Mouse (Mus musculus) liver, adult (tissue): Measurements from ENCODE around the gene Itga4.

Experiments used
- GATA4 ChIP-seq: IDR thresholded peaks from 2 replicates; pipeline ENCODE4 v1.6.1; 2014; ENCODE audit warnings: mild to moderate bottlenecking, low read length; ENCODE audit not compliant: insufficient replicate concordance

The Itga4 gene

GRCm38 (mm10) chr2:79307549-79307948 is 52.3 kb downstream of the Itga4 start:
- no peak for TF ChIP-seq GATA4

- no peak for TF ChIP-seq GATA4
These were observed 54.4 kb downstream of the Itga4 start for GRCm38 (mm10) chr2:79309454-79310118.

- TF ChIP-seq GATA4, result no peak
These were observed 57.3 kb downstream of the Itga4 start for GRCm38 (mm10) chr2:79312499-79312898.

- no peak for TF ChIP-seq GATA4
These were observed 59.9 kb downstream of the Itga4 start for GRCm38 (mm10) chr2:79315108-79315507.

GRCm38 (mm10) chr2:79316182-79316880 is 61.1 kb downstream of the Itga4 start:
- no peak for TF ChIP-seq GATA4

- TF ChIP-seq GATA4, result no peak
These were observed 72.9 kb downstream of the Itga4 start for GRCm38 (mm10) chr2:79328079-79328478.

- no peak for TF ChIP-seq GATA4
These were observed 79.4 kb downstream of the Itga4 start for GRCm38 (mm10) chr2:79334661-79335060.

GRCm38 (mm10) chr2:79336141-79336540 is 80.9 kb downstream of the Itga4 start:
- TF ChIP-seq GATA4, result no peak

- no peak for TF ChIP-seq GATA4
These were observed 83.8 kb downstream of the Itga4 start for GRCm38 (mm10) chr2:79339003-79339402.

- no peak for TF ChIP-seq GATA4
These were observed 87.9 kb downstream of the Itga4 start for GRCm38 (mm10) chr2:79343115-79343514.

GRCm38 (mm10) chr2:79351179-79352099 is 96.2 kb downstream of the Itga4 start:
- no peak for TF ChIP-seq GATA4

GRCm38 (mm10) chr2:79352100-79352802 is 97.0 kb downstream of the Itga4 start:
- no peak for TF ChIP-seq GATA4

- no peak for TF ChIP-seq GATA4
These were observed 99.5 kb downstream of the Itga4 start for GRCm38 (mm10) chr2:79354773-79355172.

GRCm38 (mm10) chr2:79357835-79358234 is 102.6 kb downstream of the Itga4 start:
- no peak for TF ChIP-seq GATA4

GRCm38 (mm10) chr2:79362029-79362428 is 106.8 kb downstream of the Itga4 start:
- no peak for TF ChIP-seq GATA4

GRCm38 (mm10) chr2:79363920-79364319 is 108.7 kb downstream of the Itga4 start:
- TF ChIP-seq GATA4, result no peak
